Mouse (Mus musculus) thymus, adult 18-20 months (tissue): ENCODE results near the gene Adamts13.

Experiments
- DNase-seq, 2 experiments: peaks; one replicate each; pipeline ENCODE4 v3.0.0; 2022; ENCODE audit warnings: mixed read lengths in 2 of 2

Gene Adamts13

DNA sequence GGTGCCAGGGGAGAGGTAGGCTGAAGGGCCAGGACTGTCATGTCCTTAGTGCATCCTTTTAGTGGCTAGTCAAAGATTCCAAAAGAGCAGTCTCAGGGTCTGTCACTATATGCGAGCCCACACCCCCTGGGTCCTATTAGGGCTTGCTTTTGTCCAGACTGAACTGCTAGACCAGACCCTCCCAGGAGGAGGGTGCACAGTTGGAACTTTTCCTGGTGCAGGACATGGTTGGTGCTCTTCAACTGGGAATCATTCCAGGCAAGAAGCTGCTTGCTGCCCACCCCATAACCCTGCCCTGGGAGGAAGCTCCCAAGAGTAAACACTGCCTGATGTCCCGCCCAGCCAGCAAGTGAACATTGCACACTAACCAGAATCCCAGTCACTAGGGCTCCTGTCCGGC lies at the start of gene Adamts13:
Adamts13 (plus strand) TSS at position 301 of the 400 bp plus-strand sequence.
- no peak for DNase-seq

GRCm38 (mm10) chr2:26927745-26928476 lies 45.3 kb upstream of the Adamts13 start:
- DNase-seq, result no peak

DNA sequence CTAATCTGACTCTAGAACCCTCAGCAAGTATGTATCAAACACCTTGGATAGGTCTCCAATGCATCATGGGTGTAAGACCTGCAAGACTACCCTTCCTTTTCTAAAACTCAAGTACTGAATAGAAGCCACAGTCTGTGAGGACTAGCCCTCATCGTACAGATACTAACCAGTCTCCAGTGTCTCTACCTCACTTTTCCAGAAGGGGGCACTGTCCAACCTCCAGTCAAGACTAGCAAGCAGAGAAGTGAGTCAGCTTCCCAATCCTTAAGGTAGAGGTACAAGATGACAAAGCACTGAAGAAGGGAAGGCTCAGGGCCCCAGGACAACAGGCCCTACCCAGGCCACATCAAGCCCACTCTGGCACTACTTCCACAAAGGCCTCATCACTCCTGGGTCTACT lies 42.8 kb upstream of the Adamts13 start:
- DNase-seq, result peak; percentile 29 to 61

DNA sequence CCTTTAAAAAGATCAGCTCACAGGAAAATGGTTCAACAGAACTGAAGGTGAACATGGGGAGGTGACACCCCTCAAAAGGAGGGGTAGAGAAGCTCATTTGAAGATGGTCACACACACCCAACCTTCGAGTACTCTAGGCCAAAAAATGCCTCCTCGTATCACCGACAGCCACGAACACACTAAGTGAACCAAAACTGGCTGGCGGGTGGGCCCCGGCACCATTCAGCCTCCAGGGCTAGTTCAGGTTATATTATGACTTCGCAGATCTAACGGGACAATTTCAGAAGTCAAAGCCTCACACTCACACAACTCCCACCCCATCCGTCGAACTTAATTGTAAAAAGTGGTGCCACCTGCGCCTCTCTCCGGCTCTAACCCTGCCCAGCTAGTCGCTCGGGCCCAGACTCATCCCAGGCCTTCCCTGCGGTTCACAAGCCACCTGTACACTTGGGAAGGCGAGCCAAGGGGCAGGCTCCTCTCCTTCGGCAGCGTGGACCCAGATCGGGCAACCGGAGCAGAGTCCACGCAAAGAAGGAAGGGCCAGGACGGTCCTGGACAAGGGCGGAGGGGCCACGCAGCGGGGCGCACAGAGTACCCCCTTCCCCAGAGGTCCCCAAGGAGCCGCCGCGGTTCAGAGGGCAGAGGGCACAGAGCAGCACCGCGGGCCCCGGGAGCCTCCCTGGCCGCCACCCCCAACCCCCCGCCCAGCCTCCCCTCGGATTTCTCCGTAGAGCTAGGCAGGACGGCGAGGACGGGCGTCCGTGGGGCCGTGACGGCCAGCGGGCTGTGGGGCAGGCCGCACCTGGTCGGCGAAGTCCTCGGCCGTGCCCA lies 40.5 kb upstream of the Adamts13 start:
- DNase-seq, result peak in 1 of 2 experiments; percentile 43

DNA sequence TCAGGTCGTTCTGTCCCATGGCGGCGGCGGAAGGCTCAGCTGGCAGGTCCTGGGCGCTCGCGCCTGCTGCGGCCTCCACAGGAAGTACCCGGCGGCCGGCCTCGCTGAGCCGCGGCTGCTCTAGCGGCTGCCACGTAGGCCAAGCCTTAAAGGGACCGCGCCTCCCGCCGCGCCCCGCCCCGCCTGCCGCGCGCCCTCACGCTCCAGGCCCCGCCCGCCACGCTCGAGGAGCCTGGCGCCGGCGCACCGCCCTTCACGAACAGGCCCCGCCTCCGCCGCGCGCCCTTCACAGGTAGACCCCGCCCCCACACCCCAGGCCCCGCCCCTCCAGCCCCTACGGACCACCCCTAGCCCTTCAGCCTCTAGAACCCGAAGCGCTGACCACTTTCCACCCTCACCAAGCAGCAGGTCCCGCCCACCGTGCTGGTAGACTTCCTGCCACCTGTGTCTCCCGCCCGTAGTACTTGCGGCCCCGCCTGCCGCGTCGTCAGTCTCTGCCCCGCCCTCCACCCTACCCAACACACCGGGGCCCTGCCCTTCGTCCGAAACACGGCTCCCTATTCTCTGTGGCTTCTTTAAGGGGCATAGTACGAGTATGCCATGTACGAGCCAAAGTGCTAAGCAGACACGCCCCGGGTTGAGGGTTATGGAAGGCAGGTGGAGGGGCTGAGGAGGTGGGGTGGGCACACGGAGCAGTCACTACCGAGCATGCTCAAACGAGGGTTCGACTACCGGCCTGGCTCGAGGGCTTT lies 39.7 kb upstream of the Adamts13 start, which contains the start of the genes Surf4 and Stkld1:
Surf4 (minus strand) TSS at position 625 of the 752 bp plus-strand sequence.
Stkld1 (plus strand) TSS at position 744 of the 752 bp plus-strand sequence.
- DNase-seq, result peak; percentile 92 to 96

- no peak for DNase-seq
These were observed 37.9 kb upstream of the Adamts13 start for GRCm38 (mm10) chr2:26935286-26935685.

GRCm38 (mm10) chr2:26936425-26936824 lies 36.8 kb upstream of the Adamts13 start:
- DNase-seq, result peak in 1 of 2 experiments; percentile 58

DNA sequence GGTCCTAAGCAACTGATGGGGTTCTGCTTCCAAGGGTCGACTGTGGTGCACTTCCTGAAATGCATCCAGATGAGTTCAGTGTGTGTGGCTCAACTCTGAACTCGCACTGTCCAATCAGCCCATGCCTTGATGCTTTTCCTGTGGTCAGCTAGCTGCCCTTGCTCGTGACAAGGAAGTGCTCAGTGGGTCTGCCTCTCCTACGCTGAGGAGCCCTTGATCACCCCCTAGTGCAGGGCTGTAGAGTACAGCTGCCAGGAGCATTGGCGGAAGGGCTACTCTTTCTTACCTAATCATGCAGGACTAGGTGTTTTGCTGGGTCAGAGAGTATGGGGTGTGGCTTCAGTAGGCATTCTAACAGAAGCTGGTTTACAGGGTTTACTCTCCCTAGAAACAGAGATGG lies 31.7 kb upstream of the Adamts13 start:
- no peak for DNase-seq

DNA sequence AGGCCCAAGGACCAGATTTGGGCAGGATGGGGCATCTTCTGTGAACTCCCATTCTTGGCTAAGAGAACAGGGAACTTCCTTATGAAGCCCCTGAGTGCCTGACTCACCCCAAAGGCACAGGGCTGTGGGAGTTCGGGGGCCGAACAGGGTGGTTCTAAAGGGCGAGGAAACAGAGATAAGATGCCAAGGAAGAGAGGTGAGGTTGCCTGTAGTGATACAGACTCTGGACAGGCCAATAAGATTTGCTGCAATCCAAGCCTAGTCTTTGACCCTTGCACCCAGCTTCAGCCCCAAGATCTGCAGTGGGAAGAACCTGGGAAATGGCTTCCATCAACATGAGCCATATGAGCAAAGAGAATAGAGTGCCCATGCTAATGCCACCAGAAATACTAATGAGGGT lies 30.0 kb upstream of the Adamts13 start:
- no peak for DNase-seq

- no peak for DNase-seq
These were observed 22.8 kb upstream of the Adamts13 start for GRCm38 (mm10) chr2:26950411-26950810.

GRCm38 (mm10) chr2:26951346-26951905 lies 21.8 kb upstream of the Adamts13 start:
- DNase-seq, result no peak

DNA sequence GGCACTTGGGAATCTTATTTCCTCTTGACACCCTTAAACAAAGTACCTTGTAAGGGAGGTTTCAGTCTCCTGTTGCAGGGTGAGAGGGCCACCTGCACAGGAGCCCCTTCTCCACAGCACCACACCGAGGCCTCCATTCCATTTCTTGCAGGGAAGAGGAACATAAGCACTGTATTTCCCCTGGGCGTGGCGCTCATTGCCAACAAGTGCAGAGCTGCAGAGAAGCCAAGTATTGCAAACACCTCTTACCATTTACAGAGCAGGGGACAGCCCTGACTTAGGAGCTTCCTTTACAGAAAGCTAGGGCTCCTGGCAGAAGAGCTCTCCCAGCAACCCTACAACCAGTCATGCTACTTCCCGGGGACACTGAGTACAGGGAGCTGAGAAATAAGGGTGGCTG lies 21.0 kb upstream of the Adamts13 start:
- DNase-seq, result no peak

- no peak for DNase-seq
These were observed 20.4 kb upstream of the Adamts13 start for GRCm38 (mm10) chr2:26952866-26953265.

DNA sequence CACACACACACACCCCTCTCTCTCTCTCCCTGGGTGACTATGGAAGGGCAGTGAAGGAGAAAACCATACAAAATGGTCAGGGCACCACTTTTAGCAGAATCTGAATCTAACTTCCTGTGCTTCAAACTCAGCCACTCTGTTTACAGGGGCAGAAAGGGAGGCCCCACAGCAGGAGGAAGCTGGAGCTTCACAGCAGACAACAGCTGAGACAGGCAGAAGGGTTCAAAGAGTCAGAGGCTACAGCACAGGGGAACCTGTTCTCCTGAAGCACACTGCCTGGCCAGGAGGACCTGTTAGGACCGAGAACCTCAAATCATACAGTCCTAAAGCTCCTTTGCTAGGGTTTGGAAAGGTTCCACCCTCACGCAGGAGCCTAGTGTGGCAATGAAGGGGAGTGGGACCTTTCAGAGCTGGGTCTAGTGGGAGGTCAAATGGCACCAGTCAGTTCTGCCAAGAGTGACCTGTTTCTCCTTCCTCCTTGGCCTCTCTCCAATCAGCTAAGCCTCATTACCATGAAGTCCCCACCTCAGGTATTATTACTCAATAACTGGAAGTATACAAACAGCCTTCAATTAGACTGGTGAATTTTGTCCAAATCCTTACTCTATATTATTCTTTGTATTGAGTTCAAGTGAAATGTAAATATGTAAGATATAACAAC lies 18.4 kb upstream of the Adamts13 start:
- DNase-seq, result no peak

DNA sequence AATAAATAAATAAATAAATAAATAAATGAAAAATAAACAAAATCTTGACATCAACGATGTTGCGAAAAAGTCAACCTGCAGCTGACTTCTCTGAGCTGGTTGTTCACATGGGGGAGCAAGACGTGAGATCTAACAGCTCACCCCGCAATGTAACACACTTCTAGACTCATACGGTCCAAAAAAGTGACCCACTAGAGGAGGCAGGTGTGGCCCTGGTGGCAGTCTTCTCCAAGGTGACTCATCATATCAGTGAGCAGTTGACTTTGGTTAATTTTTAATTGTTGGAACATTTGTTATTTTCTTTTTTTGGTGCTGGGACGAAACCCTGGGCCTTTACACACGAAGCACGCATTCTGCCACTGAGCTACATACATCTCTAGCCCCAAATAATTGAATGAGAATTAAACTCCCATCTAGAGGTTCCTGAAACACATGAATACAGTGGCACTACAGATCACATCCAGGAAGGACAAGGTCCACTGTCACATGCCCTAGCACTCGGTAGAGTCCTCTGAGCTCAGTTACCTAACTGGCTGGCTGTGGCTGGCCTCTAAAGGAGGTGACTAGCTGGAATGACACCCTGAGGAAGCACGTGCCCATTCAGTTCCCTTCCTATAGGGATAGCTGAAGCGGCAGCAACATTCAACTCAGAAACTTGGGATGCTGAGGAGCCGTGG lies 16.3 kb upstream of the Adamts13 start:
- DNase-seq, result no peak

DNA sequence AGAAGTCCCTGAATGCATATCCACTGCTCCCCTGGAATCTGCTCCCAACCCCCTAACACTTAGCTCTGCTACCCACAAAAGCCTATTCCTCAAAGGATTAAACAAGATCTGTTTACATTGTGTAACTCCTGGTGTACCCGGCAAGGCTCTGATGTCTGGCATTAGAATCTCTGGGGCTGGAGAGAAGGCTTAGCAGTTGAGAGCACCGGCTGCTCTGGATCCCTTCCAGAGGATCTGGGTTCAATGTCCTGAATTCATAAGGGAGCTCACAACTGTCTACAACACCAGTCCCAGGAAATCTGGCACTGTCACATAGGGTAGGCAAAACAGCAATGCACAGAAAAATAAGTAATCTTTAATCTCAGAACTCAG lies 15.7 kb upstream of the Adamts13 start:
- DNase-seq, result no peak

DNA sequence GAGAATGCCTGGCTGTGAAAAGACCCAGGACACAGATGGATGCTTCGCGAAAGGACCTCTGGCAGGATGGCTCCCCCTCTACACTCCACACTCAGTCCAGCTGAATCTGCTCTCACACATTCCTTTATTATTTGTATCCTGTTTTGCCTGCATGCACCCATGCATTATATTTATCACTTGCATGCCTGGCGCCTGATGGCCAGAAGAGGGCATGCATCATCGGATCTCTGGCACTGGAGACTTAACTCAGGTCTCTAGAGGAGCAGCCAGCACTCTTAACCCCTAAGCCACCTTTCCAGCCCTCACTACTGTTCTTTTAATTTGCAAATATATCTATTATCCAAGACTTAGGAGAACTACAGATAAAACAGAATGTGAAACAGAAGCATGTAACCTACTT lies 12.5 kb upstream of the Adamts13 start:
- DNase-seq, result no peak

- peak; percentile 75 to 84 for DNase-seq
These were observed 9.1 kb upstream of the Adamts13 start, which contains the start of gene Rexo4 for GRCm38 (mm10) chr2:26963923-26964723. TSS of gene Rexo4 (minus strand) at chr2:26964386.

DNA sequence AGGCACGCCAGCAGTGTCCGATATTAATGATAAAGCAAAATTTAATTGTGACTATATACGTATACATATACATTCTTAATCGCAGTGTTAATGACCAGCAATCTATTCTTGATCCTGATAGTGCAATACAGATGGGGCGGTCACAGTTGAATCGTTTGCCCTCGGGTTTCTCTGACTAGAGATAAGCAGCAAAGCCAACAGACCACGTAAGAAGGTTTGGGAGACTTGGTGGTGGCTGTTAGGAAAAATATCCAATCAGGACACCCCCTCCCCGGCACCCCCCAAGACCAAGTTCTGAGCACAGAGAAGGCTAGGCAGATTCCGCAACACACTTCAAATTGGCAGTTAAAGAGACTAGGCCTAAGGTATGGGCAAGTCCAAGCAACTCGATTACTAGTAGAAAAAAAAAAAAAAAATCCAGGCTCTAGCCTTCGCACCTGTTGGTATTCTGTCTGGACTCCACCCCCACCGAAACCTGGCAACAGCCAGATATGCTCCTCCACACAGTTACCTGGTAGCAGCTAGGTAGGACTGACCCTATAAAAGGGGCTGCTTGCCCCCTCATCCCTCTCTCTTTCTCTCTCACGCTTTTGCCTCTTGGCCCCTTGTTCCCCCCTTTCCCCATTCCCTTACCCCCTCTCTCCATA lies 8.4 kb upstream of the Adamts13 start:
- DNase-seq, result no peak

- no peak for DNase-seq
These were observed 6.0 kb upstream of the Adamts13 start for GRCm38 (mm10) chr2:26967262-26967661.
